Mouse (Mus musculus): Measurements from ENCODE around the gene Cdca4.

Gene Cdca4

GRCm38 (mm10) chr12:112829244-112829864, at the start of gene Cdca4:
Gene Cdca4, minus strand, starts transcription at chr12:112829423.
- DNase-seq (ENCODE audit: low read depth, low spot score): peak; percentile 97

DNA sequence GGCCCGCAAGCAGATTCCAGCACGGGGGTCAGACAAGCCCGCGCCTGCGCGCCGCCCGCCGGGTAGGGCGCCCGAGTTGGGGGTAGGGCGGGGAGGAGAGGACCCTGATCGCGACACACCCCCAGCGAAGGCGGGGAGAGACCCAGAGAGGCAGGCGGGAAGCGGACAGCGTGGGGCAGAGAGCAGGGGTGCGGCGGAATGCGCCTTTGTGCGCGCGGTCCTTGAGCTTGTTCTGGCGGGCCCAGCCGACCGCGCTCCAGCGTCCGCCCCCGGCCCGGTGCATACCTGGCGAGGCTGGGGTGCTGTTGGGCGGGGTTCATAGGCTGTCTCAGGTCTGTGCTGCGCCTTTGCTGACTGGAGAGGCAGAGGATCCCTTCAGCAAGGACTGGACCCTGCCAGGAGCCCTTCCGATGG, 48.4 kb upstream of the Cdca4 start:
- DNase-seq (ENCODE audit: low read depth, low spot score): no peak

GRCm38 (mm10) chr12:112877073-112877576, 47.9 kb upstream of the Cdca4 start:
- DNase-seq (ENCODE audit: low read depth, low spot score): no peak

DNA sequence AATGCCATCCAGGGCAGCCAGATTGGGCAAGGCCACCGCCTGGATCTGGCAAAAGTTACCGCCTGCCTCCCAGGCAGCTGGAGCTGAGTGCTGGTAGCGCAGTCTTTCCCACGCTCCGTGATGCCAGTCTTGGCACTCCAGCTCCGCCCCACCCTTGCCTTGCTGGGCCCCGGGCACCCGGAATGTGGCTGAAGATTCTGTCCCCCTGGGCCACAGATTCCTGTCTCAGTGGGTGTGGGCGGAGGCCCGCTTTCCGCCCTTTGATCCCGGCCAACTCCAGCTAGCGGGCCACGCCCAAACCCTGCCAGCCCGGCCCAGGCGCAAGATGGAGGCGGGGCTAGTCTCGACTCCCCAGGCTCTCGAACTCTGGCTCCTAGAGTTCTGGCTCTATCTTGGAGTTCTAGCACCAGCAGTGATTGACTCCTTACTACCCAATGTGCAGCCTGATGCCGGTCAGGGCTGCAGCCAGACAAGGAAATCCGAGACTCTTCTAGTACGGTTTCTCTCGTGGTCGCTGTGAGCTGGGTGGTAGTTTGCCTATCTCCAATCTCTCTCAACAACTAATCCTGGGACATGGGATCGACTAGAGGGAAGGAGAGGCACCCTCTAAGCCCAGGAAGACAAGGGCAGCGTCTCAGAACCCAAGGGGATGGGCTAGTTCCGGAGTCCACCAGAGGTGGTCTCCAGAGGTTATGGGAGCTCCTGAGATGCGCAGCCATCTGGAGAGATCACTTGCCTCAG, 47.3 kb upstream of the Cdca4 start:
- no peak for DNase-seq (ENCODE audit: low read depth, low spot score)

DNA sequence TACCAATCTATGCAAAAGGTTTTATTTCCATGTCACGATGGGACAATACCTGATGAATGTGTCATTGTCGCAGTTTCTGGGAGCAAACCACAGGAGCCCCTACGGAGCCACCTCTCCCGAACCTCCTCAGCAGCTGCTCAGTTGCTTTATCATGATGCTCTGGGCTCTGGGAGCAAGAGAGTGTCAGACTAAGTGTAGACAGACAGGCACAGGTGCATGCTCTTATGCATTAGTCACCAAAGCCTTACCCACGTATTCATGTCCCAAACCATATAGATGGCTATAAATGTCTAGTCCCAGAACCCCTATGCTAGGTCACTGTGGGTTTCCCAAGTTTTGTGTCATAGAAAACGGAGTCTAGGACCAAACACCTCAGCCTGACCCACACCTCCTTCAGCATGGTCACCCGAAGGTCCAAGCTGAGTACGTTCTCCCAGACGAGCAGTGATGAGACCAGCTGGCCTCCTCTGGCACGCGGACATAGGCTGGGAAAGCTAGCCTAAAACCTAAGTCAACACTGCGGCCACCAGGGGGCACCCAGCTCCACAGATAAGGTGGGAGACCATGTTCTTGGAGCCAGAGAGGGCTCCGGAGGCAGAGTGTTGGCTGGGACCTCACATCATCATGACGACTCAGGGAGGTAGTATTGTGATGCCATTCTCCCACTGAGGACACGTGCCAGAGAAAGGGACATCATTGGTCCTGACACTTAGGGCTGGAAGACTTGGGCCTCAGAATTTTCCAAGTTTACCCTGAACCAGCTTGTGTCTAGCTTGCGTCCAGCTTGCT, 46.2 kb upstream of the Cdca4 start:
- peak; percentile 89 for DNase-seq (ENCODE audit: low read depth, low spot score)

- no peak for DNase-seq (ENCODE audit: low read depth, low spot score)
These were observed 45.0 kb upstream of the Cdca4 start for GRCm38 (mm10) chr12:112874199-112874598.

DNA sequence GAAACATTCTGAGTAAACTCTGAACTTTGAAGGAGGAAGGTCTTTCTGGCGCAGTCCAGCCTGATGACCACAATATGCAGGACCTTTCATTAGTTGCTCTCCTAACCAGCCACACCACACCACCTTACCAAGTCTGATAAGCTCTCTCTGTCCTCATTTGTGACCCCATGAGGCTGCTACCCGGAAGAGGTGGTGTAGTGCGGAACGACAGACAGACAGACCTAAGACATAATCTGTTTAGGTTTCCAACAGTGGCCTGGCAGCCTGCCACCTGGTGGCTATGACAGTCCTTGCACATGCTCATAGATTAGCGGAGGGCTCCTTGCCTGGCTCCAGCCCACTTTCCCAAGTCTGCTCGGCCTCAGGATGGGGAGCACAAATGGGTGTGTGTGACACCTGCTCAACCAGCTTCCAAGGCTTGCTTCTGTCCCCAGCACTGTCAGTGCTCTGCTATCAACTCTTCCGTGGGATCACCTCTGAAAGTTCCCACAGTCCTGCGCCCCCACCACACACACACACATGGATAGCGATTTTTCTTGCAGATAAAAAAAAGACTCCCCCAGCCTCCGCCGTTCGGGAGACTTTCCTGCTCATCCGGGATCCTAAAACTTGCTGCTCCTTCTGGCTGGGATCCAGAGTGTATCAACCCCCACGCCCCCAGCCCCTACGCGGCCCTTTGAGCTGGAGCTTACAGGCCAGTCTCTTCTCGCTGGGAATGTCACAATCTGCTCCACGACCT, 44.4 kb upstream of the Cdca4 start:
- DNase-seq (ENCODE audit: low read depth, low spot score): peak; percentile 70

DNA sequence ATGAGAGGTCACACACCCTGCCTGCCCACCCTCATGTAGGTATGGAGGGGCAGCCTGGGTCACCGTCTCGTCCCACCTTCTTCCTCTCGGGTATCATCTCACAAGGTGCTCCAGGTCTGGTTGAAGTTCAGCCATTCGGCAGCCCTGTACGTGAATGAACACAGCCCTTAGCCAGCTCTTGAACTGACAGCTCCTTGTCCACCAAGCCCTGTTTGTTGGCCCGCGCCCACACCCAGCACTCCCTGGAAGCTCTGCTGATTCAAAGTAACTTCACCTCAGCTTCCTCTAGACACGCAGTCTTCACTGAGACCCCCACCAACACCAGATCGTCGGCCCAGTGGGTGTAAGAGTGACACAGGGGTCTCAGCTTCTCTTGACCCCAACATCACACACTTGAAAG, 43.8 kb upstream of the Cdca4 start:
- DNase-seq (ENCODE audit: low read depth, low spot score): no peak

DNA sequence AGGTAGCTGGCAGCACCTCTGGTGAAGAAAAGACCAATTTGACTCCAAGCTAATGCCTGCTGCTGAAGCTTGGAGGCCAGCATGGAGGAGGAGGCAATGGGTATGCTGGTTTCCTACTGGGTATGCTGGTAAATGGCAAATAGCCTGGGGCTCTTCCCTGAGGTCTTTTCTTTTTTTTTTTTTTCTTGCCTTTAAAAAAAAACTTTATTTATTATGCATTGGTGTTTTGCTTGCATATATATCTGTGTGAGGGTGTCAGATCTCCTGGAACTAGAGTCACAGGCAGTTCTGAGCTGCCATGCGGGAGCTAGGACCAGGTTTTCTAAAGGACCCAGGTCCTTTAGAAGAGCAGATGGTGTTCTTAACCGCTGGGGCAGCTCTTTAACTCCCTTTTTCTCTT, 42.0 kb upstream of the Cdca4 start:
- DNase-seq (ENCODE audit: low read depth, low spot score): no peak

- no peak for DNase-seq (ENCODE audit: low read depth, low spot score)
These were observed 41.6 kb upstream of the Cdca4 start for GRCm38 (mm10) chr12:112870775-112871174.

- DNase-seq (ENCODE audit: low read depth, low spot score): peak; percentile 56
These were observed 40.6 kb upstream of the Cdca4 start for GRCm38 (mm10) chr12:112869783-112870204.

DNA sequence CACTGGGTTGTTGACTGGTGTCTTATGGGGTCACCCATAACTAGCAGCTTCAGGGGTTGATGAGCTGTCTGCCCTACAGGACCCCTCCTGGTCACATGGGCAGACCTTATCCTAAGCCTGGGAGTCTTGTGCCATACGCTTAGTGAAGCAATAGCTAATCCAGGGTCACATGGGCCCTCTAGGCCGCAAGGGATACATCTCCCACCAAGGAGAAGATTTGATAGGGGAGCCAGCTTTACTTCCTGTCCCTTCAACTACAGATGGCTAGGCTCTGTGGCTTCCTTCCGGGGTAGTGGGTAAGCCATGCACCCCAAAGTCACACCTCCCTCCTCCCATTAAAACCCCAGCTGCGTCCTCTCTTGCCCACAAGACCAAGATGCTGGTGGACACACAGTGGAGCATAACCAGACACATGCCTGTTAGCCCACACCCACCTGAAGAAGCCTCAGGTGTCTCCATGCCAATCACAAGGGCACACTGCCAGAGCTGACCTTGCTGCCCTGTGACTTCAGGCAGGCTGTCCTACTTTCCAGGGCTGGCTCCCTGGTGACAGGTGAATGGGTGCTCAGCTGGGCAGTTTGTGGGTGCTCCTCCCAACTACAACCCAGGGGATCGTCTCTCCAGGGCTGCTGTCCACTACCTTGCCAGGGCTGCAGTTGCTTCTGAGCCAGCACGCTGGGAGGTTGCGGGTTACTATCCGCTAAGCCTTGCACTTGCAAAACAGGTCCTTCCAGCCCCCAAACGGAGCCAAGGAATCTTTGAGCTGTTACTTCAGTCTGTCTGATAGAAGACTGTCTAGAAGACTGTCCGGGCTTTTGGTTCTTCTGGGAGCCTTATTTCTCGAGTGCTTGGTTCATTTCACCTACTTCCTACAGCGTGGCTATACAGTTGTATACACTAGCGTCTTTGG, 39.2 kb upstream of the Cdca4 start, which contains the start of gene Gpr132:
Gene Gpr132 (minus strand): TSS at position 51 of the 910 bp plus-strand sequence.
- DNase-seq (ENCODE audit: low read depth, low spot score): no peak

GRCm38 (mm10) chr12:112867106-112867674, 38.0 kb upstream of the Cdca4 start:
- no peak for DNase-seq (ENCODE audit: low read depth, low spot score)

GRCm38 (mm10) chr12:112866467-112867080, 37.4 kb upstream of the Cdca4 start:
- no peak for DNase-seq (ENCODE audit: low read depth, low spot score)

- DNase-seq (ENCODE audit: low read depth, low spot score): no peak
These were observed 35.6 kb upstream of the Cdca4 start for GRCm38 (mm10) chr12:112864804-112865203.

DNA sequence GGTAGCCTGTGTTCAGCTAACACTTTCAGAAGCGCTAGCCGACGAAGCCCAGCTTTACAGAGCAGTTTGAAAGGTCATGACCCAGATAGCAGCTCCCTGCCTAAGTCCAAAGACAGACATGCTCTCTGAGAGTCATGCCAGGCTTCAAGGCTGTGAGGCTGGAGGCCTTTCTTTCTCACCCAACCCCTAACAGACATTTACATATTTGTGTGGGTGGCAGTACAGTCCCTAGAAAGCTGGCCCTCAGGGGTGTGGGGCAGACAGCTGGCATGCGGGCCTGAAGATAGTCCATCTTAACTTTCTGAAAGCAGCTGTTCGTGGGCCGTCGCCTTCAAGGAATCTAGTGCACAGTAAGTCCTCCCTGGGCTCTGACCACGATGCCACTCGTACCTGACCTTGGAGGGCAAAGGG, 32.7 kb upstream of the Cdca4 start:
- no peak for DNase-seq (ENCODE audit: low read depth, low spot score)

DNA sequence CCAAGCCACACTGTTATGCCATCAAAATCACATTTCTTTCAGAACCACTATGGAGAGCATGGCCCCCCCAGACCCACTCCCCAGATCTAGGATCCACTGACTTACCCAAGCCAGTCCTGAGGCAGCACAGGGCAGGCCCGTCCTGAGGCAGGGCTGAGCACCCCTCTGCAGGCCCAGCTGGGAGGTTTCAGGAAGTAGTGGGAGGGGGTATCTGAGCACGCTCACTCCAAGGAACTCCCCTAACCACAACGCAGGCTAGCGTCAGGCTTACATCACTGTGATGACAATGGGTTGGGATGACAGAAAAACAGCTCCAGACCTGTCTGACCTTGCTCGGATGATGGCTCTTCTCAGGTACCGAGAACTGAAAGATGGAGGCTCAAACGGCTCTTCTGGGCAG, 31.5 kb upstream of the Cdca4 start:
- no peak for DNase-seq (ENCODE audit: low read depth, low spot score)

DNA sequence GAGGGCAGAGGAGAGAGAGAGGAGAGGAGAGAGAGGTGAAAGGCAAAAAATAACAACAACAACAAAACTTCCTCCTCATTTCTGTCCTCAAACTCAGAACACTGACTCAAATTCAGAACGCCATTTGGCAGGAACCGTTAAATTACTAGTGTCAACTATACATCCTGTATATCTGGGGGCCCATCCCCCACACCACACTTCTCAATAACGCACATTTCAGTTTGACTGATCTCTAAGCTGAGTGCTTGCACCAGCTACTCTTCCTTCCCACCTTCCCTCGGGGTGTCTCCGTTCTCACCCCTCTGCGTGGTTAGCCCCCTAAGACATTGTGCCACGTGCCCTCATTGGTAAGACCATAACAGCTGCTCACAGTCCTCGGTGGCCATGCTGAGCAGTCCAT, 30.7 kb upstream of the Cdca4 start:
- DNase-seq (ENCODE audit: low read depth, low spot score): no peak

- DNase-seq (ENCODE audit: low read depth, low spot score): no peak
These were observed 29.5 kb upstream of the Cdca4 start for GRCm38 (mm10) chr12:112858581-112859336.

Measured in mesoderm, embryonic 11.5 days (tissue).